Mouse (Mus musculus) heart, embryonic 10.5 days (tissue): ENCODE measurements at regions not wholly inside any gene's neighbourhood (a gene's known extent, or its start where the extent isn't known, plus 50 kb on each side); places are given as distances from the start of the nearest gene placed in this dataset.

ENCODE experiments used
- DNase-seq: peaks from one replicate; pipeline ENCODE4 v3.0.0-alpha.2; 2017; ENCODE audit warnings: low spot score
- H3K27ac ChIP-seq: fragments of 300-500 bp; sonication (generic); 2 replicates; pipeline ENCODE4 v1.5.1; 2016; ENCODE audit warnings: mild to moderate bottlenecking
- H3K27me3 ChIP-seq: fragments of 300-500 bp; sonication (generic); 2 replicates; pipeline ENCODE4 v1.6.1; 2016; ENCODE audit warnings: mild to moderate bottlenecking; ENCODE audit not compliant: poor library complexity, insufficient read depth, severe bottlenecking
- H3K36me3 ChIP-seq: fragments of 300-500 bp; sonication (generic); 2 replicates; pipeline ENCODE4 v1.6.1; 2016; ENCODE audit warnings: mild to moderate bottlenecking, moderate library complexity
- H3K4me1 ChIP-seq: fragments of 300-500 bp; sonication (generic); 2 replicates; pipeline ENCODE4 v1.6.1; 2016; ENCODE audit warnings: mild to moderate bottlenecking
- H3K4me3 ChIP-seq: fragments of 300-500 bp; sonication (generic); 2 replicates; pipeline ENCODE4 v1.5.1; 2016; ENCODE audit warnings: mild to moderate bottlenecking, moderate library complexity
- H3K9me3 ChIP-seq: fragments of 300-500 bp; sonication (generic); 2 replicates; pipeline ENCODE4 v1.6.1; 2016; ENCODE audit warnings: mild to moderate bottlenecking, moderate library complexity
- WGBS: fragments of 180-500 bp; shearing (Covaris S2); methylation state at CpG from one replicate; pipeline ENCODE4 v1.1.7; 2016; 5-methylcytosine and 5-hydroxymethylcytosine counted together

GRCm38 (mm10) chr3:149277812-149278211 is 287.5 kb upstream of the Adgrl2 start:
- Histone ChIP-seq H3K4me1 (peaks cover 5% of the 10 kb centered on the region), H3K27ac (no peak overlapping the region), H3K9me3 (no peaks in the 10 kb centered on the region), H3K27me3 (no peaks in the 10 kb centered on the region), H3K36me3 (no peaks in the 10 kb centered on the region), H3K4me3 (no peak overlapping the region)
- DNase-seq, result no peak
- 75% methylated on average over 3 of the region's 3 CpGs for WGBS

- Histone ChIP-seq H3K9me3 (no peaks in the 10 kb centered on the region), H3K4me3 (no peak overlapping the region), H3K27me3 (no peaks in the 10 kb centered on the region), H3K27ac (no peak overlapping the region), H3K36me3 (no peaks in the 10 kb centered on the region), H3K4me1 (peaks cover 5% of the 10 kb centered on the region)
- no peak for DNase-seq
- WGBS, result 57% methylated on average over 6 of the region's 6 CpGs
These were observed 285.2 kb upstream of the Adgrl2 start for GRCm38 (mm10) chr3:149275478-149276132.

GRCm38 (mm10) chr3:149274987-149275386 is 284.6 kb upstream of the Adgrl2 start:
- no peak overlapping the region for H3K27ac ChIP-seq

GRCm38 (mm10) chr3:149273993-149274692 is 283.8 kb upstream of the Adgrl2 start:
- H3K9me3 ChIP-seq, result no peaks in the 10 kb centered on the region
- H3K27ac ChIP-seq, result no peak overlapping the region
- WGBS, result 29% methylated on average over 12 of the region's 12 CpGs
- H3K27me3 ChIP-seq, result no peaks in the 10 kb centered on the region
- H3K4me3 ChIP-seq, result peak overlapping the region; percentile 25; the same call in 1 of the 2 replicates
- no peak for DNase-seq
- H3K4me1 ChIP-seq, result peaks cover 5% of the 10 kb centered on the region
- H3K36me3 ChIP-seq, result no peaks in the 10 kb centered on the region

More at GRCm38 (mm10) chr3:149274987-149275386, 284.6 kb upstream of the Adgrl2 start:
- 69% methylated on average over 5 of the region's 5 CpGs for WGBS
- Histone ChIP-seq H3K4me3 (no peak overlapping the region), H3K36me3 (no peaks in the 10 kb centered on the region), H3K27me3 (no peaks in the 10 kb centered on the region), H3K4me1 (peaks cover 5% of the 10 kb centered on the region), H3K9me3 (no peaks in the 10 kb centered on the region)
- no peak for DNase-seq

- H3K36me3 ChIP-seq, result no peaks in the 10 kb centered on the region
- no peaks in the 10 kb centered on the region for H3K9me3 ChIP-seq
- H3K4me1 ChIP-seq, result peaks cover 5% of the 10 kb centered on the region
- DNase-seq, result no peak
- no peaks in the 10 kb centered on the region for H3K27me3 ChIP-seq
- no peak overlapping the region for H3K4me3 ChIP-seq
- H3K27ac ChIP-seq, result no peak overlapping the region
These were observed 280.1 kb upstream of the Adgrl2 start for GRCm38 (mm10) chr3:149270459-149270858.

GRCm38 (mm10) chr3:149262332-149262970 is 272.1 kb upstream of the Adgrl2 start:
- Histone ChIP-seq H3K4me1 (peaks cover 7% of the 10 kb centered on the region), H3K27ac (no peak overlapping the region), H3K9me3 (no peaks in the 10 kb centered on the region), H3K36me3 (no peaks in the 10 kb centered on the region), H3K4me3 (no peak overlapping the region), H3K27me3 (no peaks in the 10 kb centered on the region)
- no peak for DNase-seq
- 45% methylated on average over 3 of the region's 3 CpGs for WGBS

- Histone ChIP-seq H3K4me1 (peaks cover 7% of the 10 kb centered on the region), H3K9me3 (no peaks in the 10 kb centered on the region), H3K4me3 (no peak overlapping the region), H3K27me3 (no peaks in the 10 kb centered on the region), H3K27ac (no peak overlapping the region), H3K36me3 (no peaks in the 10 kb centered on the region)
- DNase-seq, result no peak
- WGBS, result 93% methylated on average over 6 of the region's 6 CpGs
These were observed 271.4 kb upstream of the Adgrl2 start for GRCm38 (mm10) chr3:149261764-149262163.

GRCm38 (mm10) chr3:149258826-149259225 is 268.5 kb upstream of the Adgrl2 start:
- peaks cover 11% of the 10 kb centered on the region for H3K4me1 ChIP-seq
- WGBS, result 92% methylated on average over 6 of the region's 6 CpGs
- H3K36me3 ChIP-seq, result no peaks in the 10 kb centered on the region
- H3K4me3 ChIP-seq, result no peak overlapping the region
- DNase-seq, result no peak
- H3K27ac ChIP-seq, result no peak overlapping the region
- no peaks in the 10 kb centered on the region for H3K27me3 ChIP-seq
- no peaks in the 10 kb centered on the region for H3K9me3 ChIP-seq

GRCm38 (mm10) chr3:149256891-149257290 is 266.5 kb upstream of the Adgrl2 start:
- WGBS, result 64% methylated on average over 9 of the region's 9 CpGs
- Histone ChIP-seq H3K27ac (no peak overlapping the region), H3K9me3 (no peaks in the 10 kb centered on the region), H3K27me3 (no peaks in the 10 kb centered on the region), H3K4me3 (no peak overlapping the region), H3K4me1 (peaks cover 5% of the 10 kb centered on the region; the same call in 1 of the 2 replicates), H3K36me3 (no peaks in the 10 kb centered on the region)
- DNase-seq, result no peak

- H3K9me3 ChIP-seq, result no peaks in the 10 kb centered on the region
- H3K4me3 ChIP-seq, result no peak overlapping the region
- H3K27me3 ChIP-seq, result no peaks in the 10 kb centered on the region
- peaks cover 5% of the 10 kb centered on the region; the same call in 1 of the 2 replicates for H3K4me1 ChIP-seq
- no peak overlapping the region for H3K27ac ChIP-seq
- WGBS, result 75% methylated on average over 6 of the region's 6 CpGs
- H3K36me3 ChIP-seq, result no peaks in the 10 kb centered on the region
- DNase-seq, result no peak
These were observed 262.7 kb upstream of the Adgrl2 start for GRCm38 (mm10) chr3:149253080-149253479.

GRCm38 (mm10) chr3:149252144-149252543 is 261.8 kb upstream of the Adgrl2 start:
- 71% methylated on average over 6 of the region's 6 CpGs for WGBS
- H3K4me3 ChIP-seq, result no peak overlapping the region

GRCm38 (mm10) chr3:149247626-149247987 is 257.3 kb upstream of the Adgrl2 start:
- no peaks in the 10 kb centered on the region for H3K27me3 ChIP-seq
- 79% methylated on average over 6 of the region's 6 CpGs for WGBS

More at GRCm38 (mm10) chr3:149252144-149252543, 261.8 kb upstream of the Adgrl2 start:
- H3K27me3 ChIP-seq, result no peaks in the 10 kb centered on the region
- peaks cover 5% of the 10 kb centered on the region; the same call in 1 of the 2 replicates for H3K4me1 ChIP-seq
- no peaks in the 10 kb centered on the region for H3K9me3 ChIP-seq
- no peak for DNase-seq
- H3K36me3 ChIP-seq, result no peaks in the 10 kb centered on the region
- H3K27ac ChIP-seq, result no peak overlapping the region

GRCm38 (mm10) chr3:149246935-149247625 is 256.7 kb upstream of the Adgrl2 start:
- Histone ChIP-seq H3K27ac (no peak overlapping the region), H3K4me3 (no peak overlapping the region), H3K27me3 (no peaks in the 10 kb centered on the region), H3K9me3 (no peaks in the 10 kb centered on the region), H3K36me3 (no peaks in the 10 kb centered on the region), H3K4me1 (no peaks in the 10 kb centered on the region; the same call in 1 of the 2 replicates)
- no peak for DNase-seq
- WGBS, result 78% methylated on average over 10 of the region's 10 CpGs

More at GRCm38 (mm10) chr3:149247626-149247987, 257.3 kb upstream of the Adgrl2 start:
- DNase-seq, result no peak
- no peaks in the 10 kb centered on the region for H3K9me3 ChIP-seq
- H3K27ac ChIP-seq, result no peak overlapping the region
- H3K36me3 ChIP-seq, result no peaks in the 10 kb centered on the region
- H3K4me3 ChIP-seq, result no peak overlapping the region
- H3K4me1 ChIP-seq, result no peaks in the 10 kb centered on the region; the same call in 1 of the 2 replicates
